In genomic region chr19:40699816-40700215, GRCm38 (mm10) we compare ENCODE assay signal across 27 mouse cellular contexts. TPM values are rescaled to one million over a fixed set of nuclear protein-coding genes. Genes with fewer than 3 reads are reported as not detected.
"Had no signal": no experiment of that assay in that cellular context is flagged by ENCODE, and none has a peak within 500 bp of the region (broad histone marks: within the 10 kb centered on the region; RNA-seq: fewer than 3 reads in every experiment).

No protein-coding gene starts in this region.

- H3K36me3 ChIP-seq: heart, embryonic 13.5 days; heart, embryonic 15.5 days; hindbrain, embryonic 13.5 days; hindbrain, embryonic 15.5 days; limb, embryonic 10.5 days; limb, embryonic 12.5 days; liver, embryonic 13.5 days had no signal

- H3K27me3 ChIP-seq: heart, embryonic 13.5 days; heart, embryonic 15.5 days; hindbrain, embryonic 13.5 days; hindbrain, embryonic 15.5 days; limb, embryonic 12.5 days; liver, embryonic 13.5 days had no signal

- H3K9ac ChIP-seq: heart, embryonic 13.5 days; heart, embryonic 15.5 days; hindbrain, embryonic 13.5 days; hindbrain, embryonic 15.5 days; limb, embryonic 12.5 days; liver, embryonic 13.5 days had no signal

- DNase-seq: gastrocnemius, postnatal 10 days; gastrocnemius, postnatal 25 days; heart, adult 18-20 months; heart, postnatal 14 days; heart, postnatal 36 days; kidney, adult 11 months; kidney, adult 2 months; kidney, postnatal 10 days; kidney, postnatal 25 days; kidney, postnatal 4 days; liver; liver, embryonic 13.5 days had no signal

- H3K4me3 ChIP-seq: heart, embryonic 13.5 days; heart, embryonic 15.5 days; hindbrain, embryonic 13.5 days; hindbrain, embryonic 15.5 days; layer of hippocampus, adult 2 months; left cerebral cortex, adult 2 months; limb, embryonic 10.5 days; limb, embryonic 12.5 days; liver, embryonic 13.5 days had no signal

- H3K9me3 ChIP-seq: heart, embryonic 13.5 days; heart, embryonic 15.5 days; hindbrain, embryonic 13.5 days; hindbrain, embryonic 15.5 days; limb, embryonic 10.5 days; limb, embryonic 12.5 days; liver, embryonic 13.5 days had no signal

- H3K4me1 ChIP-seq: hindbrain, embryonic 15.5 days; limb, embryonic 10.5 days; liver, embryonic 13.5 days had no signal

- ATAC-seq: inflammation-experienced regulatory T-cells, adult 6 months; intestine, embryonic 16.5 days had no signal

- H3K4me2 ChIP-seq: heart, embryonic 11.5 days; heart, embryonic 13.5 days; heart, embryonic 15.5 days; hindbrain, embryonic 13.5 days; hindbrain, embryonic 15.5 days; limb, embryonic 12.5 days; liver, embryonic 11.5 days; liver, embryonic 13.5 days had no signal

- H3K27ac ChIP-seq: heart, embryonic 13.5 days; heart, embryonic 15.5 days; hindbrain, embryonic 13.5 days; hindbrain, embryonic 15.5 days; layer of hippocampus, adult 2 months; left cerebral cortex, adult 2 months; limb, embryonic 10.5 days; limb, embryonic 12.5 days; liver, embryonic 13.5 days had no signal

RNA-seq across cellular contexts. Expression of gene Cc2d2b, which starts 48.7 kb away (rescaled TPM):
- total RNA-seq: gastrocnemius, adult 18-20 months; gastrocnemius, postnatal 10 days; gastrocnemius, postnatal 25 days; heart, adult 18-20 months; heart, postnatal 14 days; heart, postnatal 36 days had no signal
- polyA plus RNA-seq: heart, embryonic 15.5 days; heart, postnatal 0 days; intestine, embryonic 16.5 days; kidney, adult 2 months; kidney, embryonic 14.5 days had no signal
